Mouse (Mus musculus) c-Kit-positive CD71-positive TER-119-negative erythroid progenitor cells, embryonic 14.5 days (primary cell): Measurements from ENCODE around the gene Gtsf1.

Experiments
- DNase-seq: peaks from one replicate; pipeline ENCODE4 v3.0.0-alpha.2; 2013; ENCODE audit warnings: low read depth

The Gtsf1 gene

GRCm38 (mm10) chr15:103357817-103358216 is 72.5 kb downstream of the Gtsf1 start:
- no peak for DNase-seq

GRCm38 (mm10) chr15:103356130-103356529 is 74.1 kb downstream of the Gtsf1 start:
- no peak for DNase-seq

GRCm38 (mm10) chr15:103355420-103355819 is 74.8 kb downstream of the Gtsf1 start:
- DNase-seq, result no peak

- no peak for DNase-seq
Measured at GRCm38 (mm10) chr15:103354690-103355089, 75.6 kb downstream of the Gtsf1 start.

GRCm38 (mm10) chr15:103353511-103354256 is 76.6 kb downstream of the Gtsf1 start:
- DNase-seq, result no peak

- no peak for DNase-seq
Measured at GRCm38 (mm10) chr15:103352856-103353255, 77.4 kb downstream of the Gtsf1 start.
